Mouse (Mus musculus): ENCODE data around the gene Aagab. TPM values are rescaled to one million over a fixed set of nuclear protein-coding genes. Genes with fewer than 3 reads are reported as not detected.
A peak's percentile ranks its signal among the peaks of the same experiment; 100 is the strongest.

Gene Aagab
- total RNA-seq, 2 experiments from 2014 or later = 15.2 to 18.7 TPM

DNA sequence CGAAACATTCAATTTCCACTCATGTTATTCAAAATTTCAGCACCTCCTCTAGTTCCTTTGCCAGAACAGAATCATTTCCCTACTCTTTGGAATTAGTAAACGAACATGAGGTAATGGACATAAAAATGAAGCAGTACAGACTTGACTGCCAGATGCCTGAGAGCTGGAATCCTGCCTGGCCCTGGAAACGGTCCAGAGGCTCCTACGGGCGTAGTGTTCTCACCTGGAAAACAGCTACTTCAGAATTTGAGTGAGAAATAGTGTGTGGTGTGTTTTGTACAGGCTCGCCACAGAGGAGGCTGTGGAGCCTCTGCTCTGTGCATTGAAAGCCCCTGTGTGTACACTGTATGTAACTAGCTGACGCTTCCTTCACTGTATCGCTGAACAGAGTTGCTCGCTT, 5.8 kb upstream of the Aagab start:
- DNase-seq = peak in 1 of 2 experiments; percentile 25
- intact Hi-C loops (cut with DNase I) = no loop called here

DNA sequence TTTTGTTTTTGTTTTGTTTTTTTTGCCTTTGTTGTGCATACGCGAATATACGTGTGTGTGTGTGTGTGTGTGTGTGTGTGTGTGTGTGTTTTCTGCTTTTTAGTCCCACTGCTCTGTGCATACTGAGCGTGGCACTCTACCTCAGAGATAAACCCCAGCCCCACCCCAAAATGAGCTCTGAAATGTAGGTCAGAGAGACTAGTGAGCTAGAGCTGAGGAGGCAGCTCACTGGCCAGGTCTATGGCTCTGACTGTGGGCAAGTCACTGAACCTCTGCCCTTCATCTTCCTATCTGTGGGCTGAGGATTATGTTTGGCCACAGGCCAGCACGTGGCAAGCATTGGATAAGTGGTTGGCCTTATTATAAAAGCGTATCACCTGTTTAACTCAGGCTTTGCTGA, 1.4 kb downstream of the Aagab start:
- intact Hi-C loops (cut with DNase I) = loop anchor here (10.0 kb wide), 1 partner anchor 759 kb away; no protein-coding TSS in a partner anchor
- no peak for DNase-seq

DNA sequence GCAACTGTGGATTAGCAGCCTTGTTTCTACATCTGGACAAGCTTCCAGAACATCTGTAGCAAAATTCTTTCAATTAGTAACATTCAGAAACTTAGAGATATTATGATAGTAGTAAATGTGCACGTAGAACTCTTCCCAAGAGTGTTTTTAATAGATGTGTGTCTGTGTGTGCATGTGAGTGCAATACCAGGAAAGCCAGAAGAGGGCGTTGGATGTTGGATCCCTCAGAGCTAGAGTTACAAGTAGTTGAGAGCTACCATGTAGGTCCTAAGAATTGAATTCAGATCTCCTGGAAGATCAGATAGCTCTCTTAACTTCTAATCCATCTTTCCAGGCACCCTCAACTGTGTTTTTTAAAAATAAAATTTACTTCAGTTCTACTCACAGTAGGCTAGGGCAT, 4.1 kb downstream of the Aagab start:
- intact Hi-C loops (cut with DNase I) = loop anchor here (10.0 kb wide), 1 partner anchor 762 kb away; no protein-coding TSS in a partner anchor
- no peak for DNase-seq

- intact Hi-C loops (cut with DNase I) = loop anchor here (10.0 kb wide), 1 partner anchor 763 kb away; no protein-coding TSS in a partner anchor
- DNase-seq = no peak
These were observed 5.5 kb downstream of the Aagab start for GRCm38 (mm10) chr9:63608006-63608405.

- DNase-seq = no peak
- intact Hi-C loops (cut with DNase I) = loop anchor here (10.0 kb wide), 1 partner anchor 764 kb away; no protein-coding TSS in a partner anchor
These were observed 6.8 kb downstream of the Aagab start for GRCm38 (mm10) chr9:63609246-63609645.

DNA sequence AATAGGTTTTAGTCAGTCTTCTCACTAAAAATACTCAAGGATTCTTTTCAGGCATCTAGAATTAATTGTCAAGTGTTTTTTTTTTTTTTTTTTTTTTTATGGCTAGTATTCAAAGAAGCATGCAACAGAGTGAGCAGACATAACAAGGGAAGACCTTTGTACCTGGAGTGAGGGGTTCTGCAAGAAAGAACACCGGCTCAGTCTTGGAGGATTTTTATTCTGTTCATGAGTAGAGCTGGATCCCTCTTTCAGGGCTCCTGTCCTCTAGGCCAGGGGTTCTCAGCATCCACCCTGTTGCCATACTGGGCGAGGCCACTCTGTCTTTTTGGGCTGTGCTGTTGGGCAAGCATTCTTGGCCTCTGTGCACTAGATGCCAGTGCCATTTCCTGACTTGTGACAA, 7.3 kb downstream of the Aagab start:
- intact Hi-C loops (cut with DNase I) = loop anchor here (5.0 to 10.0 kb wide), 2 partner anchors 472 to 765 kb away; no protein-coding TSS in a partner anchor

GRCm38 (mm10) chr9:63610231-63610630, 7.8 kb downstream of the Aagab start:
- intact Hi-C loops (cut with DNase I) = loop anchor here (5.0 kb wide), 1 partner anchor 473 kb away; no protein-coding TSS in a partner anchor
- no peak for DNase-seq

More for the DNA sequence above, 7.3 kb downstream of the Aagab start:
- DNase-seq = no peak

DNA sequence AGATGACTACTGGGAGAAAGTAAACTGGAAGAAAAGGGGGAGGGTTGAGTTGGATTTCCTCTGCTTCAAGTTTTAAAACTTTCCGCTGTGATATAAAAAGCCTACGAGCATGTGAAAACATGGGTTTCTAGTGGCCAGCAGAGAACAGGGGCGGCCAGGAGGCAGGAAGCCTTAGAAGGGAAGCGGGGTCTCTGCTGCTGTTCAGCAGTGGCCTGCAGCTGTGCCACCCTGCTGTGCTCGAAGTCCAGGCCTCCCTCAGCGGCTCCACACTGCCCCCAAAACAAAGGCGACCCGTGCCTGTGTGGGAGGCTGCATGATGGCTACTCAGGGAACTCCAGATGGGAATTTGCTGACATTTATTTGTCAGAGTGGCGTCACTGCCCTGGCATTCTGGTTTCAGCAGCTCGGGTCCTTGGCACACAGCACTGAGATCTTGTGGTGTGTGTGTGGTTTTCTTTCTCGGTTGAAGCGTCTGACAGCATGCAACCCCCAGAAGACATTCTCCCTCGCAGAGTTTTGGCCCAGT, 8.4 kb downstream of the Aagab start:
- intact Hi-C loops (cut with DNase I) = loop anchor here (5.0 kb wide), 1 partner anchor 474 kb away; no protein-coding TSS in a partner anchor
- peak; percentile 22 to 44 for DNase-seq

DNA sequence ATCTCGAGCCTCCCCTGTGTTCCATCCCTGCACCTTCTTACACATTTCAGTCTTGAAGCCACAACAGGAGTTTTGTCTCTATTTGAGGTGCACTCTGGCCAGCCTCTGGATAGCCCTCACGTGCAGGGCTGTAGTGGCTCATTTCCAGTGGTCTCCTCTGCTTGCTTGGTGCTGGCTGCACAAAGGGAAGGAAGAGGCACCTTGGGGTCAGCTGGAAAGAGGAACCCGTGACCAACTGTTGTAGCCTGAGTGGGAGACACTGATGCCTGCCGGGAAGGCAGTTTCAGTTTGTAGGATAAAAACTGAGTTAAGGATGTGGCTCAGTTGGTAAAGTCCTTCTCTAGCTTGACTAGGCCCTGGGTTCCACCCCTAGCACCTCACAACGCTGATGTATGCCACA, 9.5 kb downstream of the Aagab start:
- no peak for DNase-seq
- intact Hi-C loops (cut with DNase I) = loop anchor here (5.0 kb wide), 1 partner anchor 475 kb away; no protein-coding TSS in a partner anchor

- intact Hi-C loops (cut with DNase I) = loop anchor here (5.0 kb wide), 1 partner anchor 476 kb away; no protein-coding TSS in a partner anchor
- peak in 1 of 2 experiments; percentile 21 for DNase-seq
These were observed 10.4 kb downstream of the Aagab start for GRCm38 (mm10) chr9:63612565-63613515.

DNA sequence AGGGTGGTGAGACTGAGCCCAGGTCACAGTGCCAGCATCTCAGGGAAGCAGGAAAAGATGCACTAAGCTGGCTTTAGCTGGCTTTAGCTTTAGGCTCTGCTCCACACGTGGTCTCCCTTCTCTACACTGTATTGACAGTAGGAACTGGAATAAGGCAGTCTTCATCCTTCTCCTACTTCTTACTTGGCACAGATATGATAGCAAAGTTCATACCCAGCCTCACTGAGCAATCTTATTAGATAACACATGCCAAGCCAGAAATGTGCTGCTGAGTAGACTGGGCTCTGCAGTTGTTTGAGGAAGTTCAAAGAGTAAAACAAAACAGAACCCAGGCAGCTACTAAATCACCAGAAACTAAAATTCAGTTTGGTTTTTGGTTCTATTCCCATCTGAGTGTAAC, 11.1 kb downstream of the Aagab start:
- no peak for DNase-seq
- intact Hi-C loops (cut with DNase I) = loop anchor here (5.0 kb wide), 1 partner anchor 476 kb away; no protein-coding TSS in a partner anchor

GRCm38 (mm10) chr9:63614018-63614985, 11.8 kb downstream of the Aagab start:
- no peak for DNase-seq
- intact Hi-C loops (cut with DNase I) = loop anchor here (5.0 kb wide), 1 partner anchor 477 kb away; no protein-coding TSS in a partner anchor

DNA sequence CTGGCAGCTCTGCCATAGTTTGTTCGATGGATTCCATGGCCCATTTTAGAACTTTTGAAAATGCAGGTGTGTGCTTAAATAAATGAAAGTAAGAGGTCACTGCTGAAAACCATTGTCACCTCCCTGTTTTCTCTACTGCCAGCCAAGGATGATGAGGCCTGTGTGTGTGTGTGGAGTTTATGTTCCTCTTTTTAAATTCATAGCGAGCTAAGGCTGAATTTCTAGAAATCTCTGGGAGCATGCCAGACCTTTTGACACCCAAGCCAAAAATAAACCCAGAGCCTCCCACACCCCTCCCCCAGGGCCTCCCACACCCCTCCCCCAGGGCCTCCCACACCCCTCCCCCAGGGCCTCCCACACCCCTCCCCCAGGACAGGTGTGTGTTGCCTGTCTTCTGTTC, 15.5 kb downstream of the Aagab start:
- intact Hi-C loops (cut with DNase I) = no loop called here
- DNase-seq = no peak

- intact Hi-C loops (cut with DNase I) = no loop called here
- DNase-seq = no peak
These were observed 21.6 kb downstream of the Aagab start for GRCm38 (mm10) chr9:63623895-63624569.

- intact Hi-C loops (cut with DNase I) = no loop called here
- DNase-seq = no peak
These were observed 22.8 kb downstream of the Aagab start for GRCm38 (mm10) chr9:63625090-63625756.

- DNase-seq = no peak
- intact Hi-C loops (cut with DNase I) = loop anchor here (5.0 kb wide), 1 partner anchor 210 kb away; no protein-coding TSS in a partner anchor
These were observed 29.6 kb downstream of the Aagab start for GRCm38 (mm10) chr9:63632045-63632444.

DNA sequence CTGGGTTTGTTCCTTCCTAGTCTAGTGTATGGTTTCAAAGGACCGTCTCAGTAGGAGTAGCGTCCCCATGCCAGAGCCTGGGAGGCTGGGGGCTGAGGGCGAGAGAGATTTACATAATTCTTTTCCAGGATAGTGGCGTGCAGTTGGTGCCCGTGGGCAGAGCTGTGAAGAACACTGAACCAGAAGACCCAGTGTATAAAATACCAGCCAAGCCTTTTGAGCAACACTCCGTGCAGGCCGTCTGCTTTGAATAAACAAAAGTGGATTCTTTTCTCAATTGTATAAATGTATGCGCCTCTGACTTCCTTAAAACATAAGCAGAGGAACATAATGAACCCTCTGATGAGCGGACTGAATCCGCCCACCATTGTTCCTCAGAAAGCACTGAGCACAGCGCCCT, 30.5 kb downstream of the Aagab start:
- intact Hi-C loops (cut with DNase I) = loop anchor here (5.0 kb wide), 1 partner anchor 209 kb away; no protein-coding TSS in a partner anchor

DNA sequence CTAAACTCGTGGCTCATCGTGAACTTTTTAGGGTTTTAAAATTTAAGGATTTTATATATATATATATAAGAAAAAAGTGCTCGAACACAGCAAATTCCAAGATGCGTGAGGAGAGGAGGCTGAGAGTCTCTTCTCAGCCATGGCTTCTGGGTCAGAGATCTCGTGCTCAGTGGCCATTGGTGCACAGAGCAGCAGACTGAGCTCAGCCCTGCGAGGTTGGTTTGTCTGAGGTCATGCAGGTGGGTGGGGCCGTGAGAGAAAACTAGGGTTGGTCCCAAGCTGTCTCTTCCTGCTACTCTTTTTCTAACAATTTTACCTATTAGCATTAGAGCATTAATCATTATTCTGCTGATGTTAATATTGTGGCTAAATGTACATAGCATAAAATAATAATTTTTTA, 30.9 kb downstream of the Aagab start:
- intact Hi-C loops (cut with DNase I) = loop anchor here (5.0 kb wide), 1 partner anchor 209 kb away; no protein-coding TSS in a partner anchor
- no peak for DNase-seq

More for the DNA sequence above, 30.5 kb downstream of the Aagab start:
- no peak for DNase-seq

DNA sequence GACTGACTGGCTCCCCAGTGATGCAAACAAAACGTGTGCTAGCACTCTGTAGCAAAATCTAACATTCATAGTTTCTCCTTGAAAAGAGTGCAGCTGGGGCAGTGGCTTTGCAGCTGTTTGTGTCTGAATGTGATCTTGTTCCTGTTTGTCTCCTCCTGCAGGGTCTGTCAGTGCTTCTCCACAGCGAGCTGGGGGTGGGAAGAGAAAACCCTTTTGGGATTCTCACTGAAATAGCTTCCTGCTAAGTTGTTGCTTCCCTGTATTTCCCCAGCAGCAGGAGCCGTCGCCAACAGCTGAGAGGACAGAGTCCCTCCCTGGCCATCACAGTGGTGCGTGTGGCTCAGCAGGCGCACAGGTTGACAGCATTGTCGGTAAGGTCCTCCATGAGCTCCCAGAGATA, 33.7 kb downstream of the Aagab start:
- intact Hi-C loops (cut with DNase I) = no loop called here
- no peak for DNase-seq
